Mouse (Mus musculus): ENCODE measurements around the gene Lgals12.

The Lgals12 gene

GRCm38 (mm10) chr19:7606801-7607689 is at the start of gene Lgals12:
Lgals12 (minus strand) TSS chr19:7607193.
- peak in 1 of 2 experiments; percentile 48 for DNase-seq (ENCODE audit: low spot score in 2 of 2)

GRCm38 (mm10) chr19:7648913-7649666 is 42.1 kb upstream of the Lgals12 start:
- DNase-seq (ENCODE audit: low spot score in 2 of 2): no peak

GRCm38 (mm10) chr19:7633786-7634185 is 26.8 kb upstream of the Lgals12 start:
- DNase-seq (ENCODE audit: low spot score in 2 of 2): no peak

GRCm38 (mm10) chr19:7633021-7633420 is 26.0 kb upstream of the Lgals12 start:
- DNase-seq (ENCODE audit: low spot score in 2 of 2): no peak

GRCm38 (mm10) chr19:7617696-7618095 is 10.7 kb upstream of the Lgals12 start:
- peak in 1 of 2 experiments; percentile 51 for DNase-seq (ENCODE audit: low spot score in 2 of 2)

GRCm38 (mm10) chr19:7617085-7617484 is 10.1 kb upstream of the Lgals12 start:
- DNase-seq (ENCODE audit: low spot score in 2 of 2): no peak

- DNase-seq (ENCODE audit: low spot score in 2 of 2): no peak
Observed at GRCm38 (mm10) chr19:7616231-7616930, 9.4 kb upstream of the Lgals12 start.

GRCm38 (mm10) chr19:7613151-7613550 is 6.2 kb upstream of the Lgals12 start:
- no peak for DNase-seq (ENCODE audit: low spot score in 2 of 2)

GRCm38 (mm10) chr19:7611942-7612757 is 5.2 kb upstream of the Lgals12 start, which contains the start of gene Hrasls5:
Hrasls5 (plus strand) TSS chr19:7612541.
- no peak for DNase-seq (ENCODE audit: low spot score in 2 of 2)

GRCm38 (mm10) chr19:7607690-7608201 is 753 bp upstream of the Lgals12 start:
- DNase-seq (ENCODE audit: low spot score in 2 of 2): no peak

- DNase-seq (ENCODE audit: low spot score in 2 of 2): no peak
Observed at GRCm38 (mm10) chr19:7605930-7606783, 836 bp downstream of the Lgals12 start.

- no peak for DNase-seq (ENCODE audit: low spot score in 2 of 2)
Observed at GRCm38 (mm10) chr19:7605013-7605412, 2.0 kb downstream of the Lgals12 start.

GRCm38 (mm10) chr19:7604107-7604506 is 2.9 kb downstream of the Lgals12 start:
- DNase-seq (ENCODE audit: low spot score in 2 of 2): no peak

GRCm38 (mm10) chr19:7601551-7601950 is 5.4 kb downstream of the Lgals12 start:
- DNase-seq (ENCODE audit: low spot score in 2 of 2): peak in 1 of 2 experiments; percentile 62

GRCm38 (mm10) chr19:7598481-7598880 is 8.5 kb downstream of the Lgals12 start:
- no peak for DNase-seq (ENCODE audit: low spot score in 2 of 2)

GRCm38 (mm10) chr19:7595534-7595933 is 11.5 kb downstream of the Lgals12 start:
- DNase-seq (ENCODE audit: low spot score in 2 of 2): peak in 1 of 2 experiments; percentile 42

- no peak for DNase-seq (ENCODE audit: low spot score in 2 of 2)
Observed at GRCm38 (mm10) chr19:7592018-7592417, 15.0 kb downstream of the Lgals12 start.

- no peak for DNase-seq (ENCODE audit: low spot score in 2 of 2)
Observed at GRCm38 (mm10) chr19:7590795-7591194, 16.2 kb downstream of the Lgals12 start.

- DNase-seq (ENCODE audit: low spot score in 2 of 2): no peak
Observed at GRCm38 (mm10) chr19:7585764-7586163, 21.2 kb downstream of the Lgals12 start.

GRCm38 (mm10) chr19:7585279-7585678 is 21.7 kb downstream of the Lgals12 start:
- DNase-seq (ENCODE audit: low spot score in 2 of 2): no peak

Measured in urinary bladder, postnatal 36 days (tissue).